Mouse (Mus musculus) kidney, adult 2 months (tissue): ENCODE data around the gene Prkch. TPM values are rescaled to one million over a fixed set of nuclear protein-coding genes. Genes with fewer than 3 reads are reported as not detected.
A peak's percentile ranks its signal among the peaks of the same experiment; 100 is the strongest.

Source experiments
- DNase-seq: peaks from one replicate; pipeline ENCODE4 v3.0.0; 2021
- H3K27ac ChIP-seq: fragments of 200-500 bp; 2 replicates; pipeline ENCODE4 v1.5.1; 2012; ENCODE audit warnings: low read depth, low read length, control low read depth, inconsistent platforms; ENCODE audit not compliant: insufficient read depth
- H3K27me3 ChIP-seq: fragments of 200-500 bp; replicated peaks from 2 replicates; pipeline ENCODE4 v1.6.1; 2012; ENCODE audit warnings: mild to moderate bottlenecking, moderate library complexity, low read length, inconsistent platforms; ENCODE audit not compliant: control insufficient read depth, insufficient read depth
- H3K36me3 ChIP-seq: fragments of 200-500 bp; 2 replicates; pipeline ENCODE4 v1.6.1; 2012; ENCODE audit warnings: mild to moderate bottlenecking, moderate library complexity, low read length, inconsistent platforms; ENCODE audit not compliant: control insufficient read depth, insufficient read depth
- H3K4me1 ChIP-seq: fragments of 200-500 bp; 2 replicates; pipeline ENCODE4 v1.6.1; 2011; ENCODE audit warnings: low read length; ENCODE audit not compliant: control insufficient read depth, insufficient read depth
- H3K4me3 ChIP-seq: fragments of 200-500 bp; 2 replicates; pipeline ENCODE4 v1.5.1; 2011; ENCODE audit warnings: mild to moderate bottlenecking, low read depth, low read length, control low read depth; ENCODE audit not compliant: insufficient read depth
- CTCF ChIP-seq: fragments of 200-500 bp; conservative IDR thresholded peaks from 2 replicates; pipeline ENCODE4 v1.5.1; 2011; ENCODE audit warnings: low read depth, mild to moderate bottlenecking, control low read depth, low read length, moderate library complexity, mixed read lengths; ENCODE audit not compliant: insufficient read depth, insufficient read length
- POLR2A ChIP-seq: fragments of 200-500 bp; IDR thresholded peaks from one replicate; pipeline ENCODE4 v1.6.1; 2011; ENCODE audit warnings: low read depth, low read length, control low read depth
- WGBS: fragments of 180-500 bp; shearing (Covaris S2); methylation state at CpG from one replicate; pipeline ENCODE4 v1.1.7; 2018; 5-methylcytosine and 5-hydroxymethylcytosine counted together
- polyA plus RNA-seq: library from polyadenylated mRNA; depleted of rRNA; stranded (reverse); fragments of >200 nt; gene quantifications from 2 replicates; pipeline ENCODE4 v1.2.3, GENCODE M21; 2012

Prkch gene
- polyA plus RNA-seq, 1 experiment = 9.5 TPM

GRCm38 (mm10) chr12:73736931-73737330 is 152.3 kb downstream of the Prkch start:
- no peak for TF ChIP-seq CTCF
- TF ChIP-seq POLR2A = no peak
- 88% methylated on average over 3 of the region's 3 CpGs for WGBS
- no peak for DNase-seq
- H3K4me3 ChIP-seq = no peak overlapping the region
- H3K4me1 ChIP-seq = peaks cover 8% of the 10 kb centered on the region
- no peaks in the 10 kb centered on the region for H3K36me3 ChIP-seq
- no peak overlapping the region for H3K27ac ChIP-seq
- no peaks in the 10 kb centered on the region for H3K27me3 ChIP-seq

- peaks cover 8% of the 10 kb centered on the region for H3K4me1 ChIP-seq
- H3K27ac ChIP-seq = 0 out of 2 replicates have a peak overlapping the region, but pooled peaks have one; percentile 2
- H3K4me3 ChIP-seq = no peak overlapping the region
- H3K27me3 ChIP-seq = no peaks in the 10 kb centered on the region
- TF ChIP-seq CTCF (no peak), POLR2A (no peak)
- peak; percentile 46 for DNase-seq
- 56% methylated on average over 6 of the region's 6 CpGs for WGBS
- no peaks in the 10 kb centered on the region for H3K36me3 ChIP-seq
Observed at GRCm38 (mm10) chr12:73739611-73740219, 155.1 kb downstream of the Prkch start.

DNA sequence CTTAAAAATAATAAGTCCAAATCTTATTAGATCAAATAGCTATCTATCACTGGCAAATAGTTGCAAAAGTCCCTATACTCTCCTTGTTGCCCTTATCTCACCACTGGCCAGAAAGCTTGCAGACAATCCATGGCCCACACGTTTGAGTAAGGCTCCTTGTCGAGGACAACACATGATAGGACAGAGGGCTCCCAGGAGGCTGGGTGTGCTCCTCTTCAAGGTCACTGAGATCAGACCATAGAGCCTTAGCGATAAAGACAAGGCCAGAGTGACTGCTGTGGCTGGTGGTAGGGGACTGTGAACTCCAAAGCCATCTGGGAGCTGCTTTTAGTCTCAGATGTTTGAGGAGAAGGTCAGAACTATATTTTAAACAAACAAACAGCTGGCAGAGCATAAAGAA is 158.0 kb downstream of the Prkch start:
- Histone ChIP-seq H3K4me1 (peaks cover 8% of the 10 kb centered on the region), H3K27me3 (no peaks in the 10 kb centered on the region), H3K4me3 (no peak overlapping the region), H3K36me3 (no peaks in the 10 kb centered on the region), H3K27ac (no peak overlapping the region)
- TF ChIP-seq POLR2A = no peak
- no peak for TF ChIP-seq CTCF
- DNase-seq = no peak
- 69% methylated on average over 3 of the region's 3 CpGs for WGBS

DNA sequence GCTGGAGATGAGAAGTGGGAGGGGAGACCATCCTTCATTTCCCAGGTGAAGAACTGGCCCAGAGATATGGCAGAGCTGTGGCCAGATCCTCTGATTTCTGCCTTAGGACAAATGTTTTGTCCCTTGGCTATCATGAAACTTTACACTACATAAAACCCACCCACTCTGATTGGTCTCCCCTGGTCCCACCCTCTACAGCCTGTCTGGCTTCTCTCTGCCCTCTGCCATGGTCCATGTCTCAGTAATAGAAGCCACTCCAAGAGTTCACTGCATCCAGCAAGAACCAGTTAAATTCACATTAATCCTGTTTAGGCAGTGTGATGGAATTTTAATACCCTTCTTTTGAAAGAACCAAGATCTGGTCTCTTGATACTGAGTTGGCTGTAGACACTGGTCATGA is 158.5 kb downstream of the Prkch start:
- H3K36me3 ChIP-seq = no peaks in the 10 kb centered on the region
- H3K27ac ChIP-seq = no peak overlapping the region; the same call in 1 of the 2 replicates
- H3K27me3 ChIP-seq = no peaks in the 10 kb centered on the region
- no peak overlapping the region for H3K4me3 ChIP-seq
- H3K4me1 ChIP-seq = peaks cover 8% of the 10 kb centered on the region
- TF ChIP-seq POLR2A (no peak), CTCF (no peak)
- DNase-seq = peak; percentile 13

DNA sequence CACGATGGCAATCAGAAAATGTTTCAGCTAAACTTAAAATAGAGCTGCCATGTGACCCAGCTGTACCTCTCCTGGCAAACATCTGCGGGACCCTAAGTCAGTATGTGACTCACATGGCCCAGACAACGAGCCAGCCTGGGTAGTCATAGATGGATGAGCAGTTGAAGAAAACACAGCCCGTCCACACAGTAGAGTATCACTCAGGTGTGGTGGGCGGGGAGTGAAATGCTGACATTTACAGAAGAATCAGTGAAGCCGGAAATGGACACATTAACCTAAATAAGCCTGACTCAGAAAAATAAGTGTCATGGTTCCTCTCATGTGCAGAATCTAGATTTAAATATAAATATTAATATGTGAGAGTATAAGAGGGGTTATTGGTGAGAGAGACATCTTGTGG is 161.5 kb downstream of the Prkch start:
- TF ChIP-seq POLR2A = no peak
- no peak for TF ChIP-seq CTCF
- H3K4me3 ChIP-seq = no peak overlapping the region
- H3K27me3 ChIP-seq = no peaks in the 10 kb centered on the region
- no peak for DNase-seq
- no peak overlapping the region for H3K27ac ChIP-seq
- no peaks in the 10 kb centered on the region for H3K36me3 ChIP-seq
- WGBS = 94% methylated on average over 6 of the region's 6 CpGs
- H3K4me1 ChIP-seq = no peaks in the 10 kb centered on the region

DNA sequence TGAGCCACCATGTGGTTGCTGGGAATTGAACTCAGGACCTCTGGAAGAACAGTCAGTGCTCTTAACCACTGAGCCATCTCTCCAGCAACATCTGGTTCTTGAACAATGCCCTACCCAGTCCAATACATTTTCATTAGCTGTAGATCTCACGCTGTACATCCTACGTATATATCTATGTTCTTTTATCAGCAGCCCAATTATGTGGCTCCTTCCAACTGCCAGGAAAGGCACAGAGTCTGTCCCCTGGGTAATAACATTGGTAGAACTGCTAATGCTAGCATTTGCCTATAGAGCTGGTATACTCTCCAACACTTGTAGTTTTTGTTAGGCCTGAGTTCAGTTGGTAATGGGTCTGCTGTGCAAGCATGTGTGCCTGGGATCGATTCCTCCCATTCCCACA is 163.8 kb downstream of the Prkch start:
- Histone ChIP-seq H3K4me3 (no peak overlapping the region), H3K4me1 (no peaks in the 10 kb centered on the region), H3K27me3 (no peaks in the 10 kb centered on the region), H3K27ac (no peak overlapping the region), H3K36me3 (no peaks in the 10 kb centered on the region)
- TF ChIP-seq POLR2A = no peak
- TF ChIP-seq CTCF = no peak
- no peak for DNase-seq
- 100% methylated on average over 3 of the region's 3 CpGs for WGBS

DNA sequence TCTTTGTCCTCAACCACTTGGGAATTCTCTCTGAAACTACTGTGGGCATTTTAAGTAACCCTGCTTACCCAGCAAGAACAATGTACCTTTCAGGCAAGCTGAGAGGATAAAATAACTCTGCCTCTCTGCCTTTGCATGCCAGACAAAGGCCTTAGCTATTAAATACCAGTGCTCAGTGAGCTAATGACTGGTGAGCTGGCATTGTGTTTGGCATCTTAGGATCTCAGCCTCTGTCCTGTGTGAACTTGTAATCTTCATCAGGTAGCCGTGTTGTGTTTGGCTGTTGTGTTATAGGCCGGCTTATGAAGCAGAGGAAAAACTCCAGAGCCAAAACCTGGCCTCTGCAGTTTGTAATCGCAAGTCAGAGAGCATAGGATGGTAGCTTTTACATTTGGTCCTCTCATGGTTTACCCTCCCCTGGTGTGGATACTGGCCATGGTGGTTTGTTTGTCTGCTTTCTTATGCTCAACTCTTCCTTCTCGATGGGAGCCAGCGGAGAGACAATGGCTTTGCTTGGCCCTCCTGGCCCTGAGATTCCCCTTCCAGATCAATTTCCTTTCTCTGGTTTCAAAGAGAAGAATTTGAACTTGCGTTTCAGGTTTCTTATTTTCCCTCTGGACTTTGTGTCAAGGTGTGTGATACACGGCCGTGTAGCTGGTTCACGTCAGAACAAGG is 170.0 kb downstream of the Prkch start:
- no peak overlapping the region for H3K27ac ChIP-seq
- H3K4me1 ChIP-seq = peaks cover 4% of the 10 kb centered on the region; the same call in 1 of the 2 replicates
- DNase-seq = peak; percentile 49
- WGBS = 85% methylated on average over 9 of the region's 9 CpGs
- H3K4me3 ChIP-seq = no peak overlapping the region
- no peaks in the 10 kb centered on the region for H3K27me3 ChIP-seq
- TF ChIP-seq POLR2A (no peak), CTCF (no peak)
- no peaks in the 10 kb centered on the region; the same call in 1 of the 2 replicates for H3K36me3 ChIP-seq
